Mouse (Mus musculus) heart, postnatal 0 days (tissue): Measurements from ENCODE around the gene Kcnk1. TPM values are rescaled to one million over a fixed set of nuclear protein-coding genes. Genes with fewer than 3 reads are reported as not detected.

Source experiments
- ATAC-seq: fragments of 200-750 bp; cut with Nextera tagmentation; 2 replicates; pipeline ENCODE4 v1.8.0; 2017; ENCODE audit warnings: low read depth, moderate number of reproducible peaks, moderate library complexity; ENCODE audit not compliant: insufficient read depth
- DNase-seq: peaks from one replicate; pipeline ENCODE4 v3.0.0-alpha.2; 2016; ENCODE audit warnings: low spot score
- H3K27ac ChIP-seq: fragments of 300-500 bp; sonication (generic); 2 replicates; pipeline ENCODE4 v1.5.1; 2014; ENCODE audit warnings: low read depth, mild to moderate bottlenecking
- H3K27me3 ChIP-seq: fragments of 300-500 bp; sonication (generic); 2 replicates; pipeline ENCODE4 v1.6.1; 2014; ENCODE audit warnings: low read length, mixed read lengths; ENCODE audit not compliant: control insufficient read depth, insufficient read depth
- H3K36me3 ChIP-seq: fragments of 300-500 bp; sonication (generic); replicated peaks from 2 replicates; pipeline ENCODE4 v1.6.1; 2014; ENCODE audit warnings: low read length, mixed read lengths; ENCODE audit not compliant: control insufficient read depth, insufficient read depth
- H3K4me1 ChIP-seq: fragments of 300-500 bp; sonication (generic); 2 replicates; pipeline ENCODE4 v1.6.1; 2014; ENCODE audit warnings: antibody characterized with exemption; ENCODE audit not compliant: control insufficient read depth, insufficient read depth
- H3K4me2 ChIP-seq: fragments of 300-500 bp; sonication (generic); 2 replicates; pipeline ENCODE4 v1.6.1; 2014; ENCODE audit warnings: low read depth, mild to moderate bottlenecking, low read length, moderate library complexity
- H3K4me3 ChIP-seq: fragments of 300-500 bp; sonication (generic); 2 replicates; pipeline ENCODE4 v1.5.1; 2014; ENCODE audit warnings: low read depth, low read length
- H3K9ac ChIP-seq: fragments of 300-500 bp; sonication (generic); replicated peaks from 2 replicates; pipeline ENCODE4 v1.6.1; 2014; ENCODE audit warnings: low read depth, low read length, mixed read lengths
- H3K9me3 ChIP-seq: fragments of 300-500 bp; sonication (generic); replicated peaks from 2 replicates; pipeline ENCODE4 v1.6.1; 2016; ENCODE audit warnings: low read length; ENCODE audit not compliant: control insufficient read depth
- CTCF ChIP-seq: IDR thresholded peaks from 2 replicates; pipeline ENCODE4 v1.5.1; 2016; ENCODE audit warnings: antibody characterized with exemption, control low read depth, low read depth
- EP300 ChIP-seq: IDR thresholded peaks from 2 replicates; pipeline ENCODE4 v1.6.1; 2016; ENCODE audit warnings: antibody characterized with exemption, low read depth
- WGBS: fragments of 180-500 bp; shearing (Covaris S2); extraction: QIAGEN DNeasy Blood & Tissue Kit; methylation state at CpG from one replicate; pipeline ENCODE4 v1.1.7; 2014; 5-methylcytosine and 5-hydroxymethylcytosine counted together
- polyA plus RNA-seq: library from polyadenylated mRNA; unstranded; fragments of >200 nt; fragmentation: Nextera tagmentation; extraction: Ambion mirVana; gene quantifications from 2 replicates; pipeline ENCODE4 v1.2.1, GENCODE M21; 2015
- total RNA-seq: library from RNA; depleted of rRNA; stranded (reverse); fragments of >200 nt; gene quantifications from 2 replicates; pipeline ENCODE4 v1.2.3, GENCODE M21; 2014; ENCODE audit warnings: low replicate concordance

Gene Kcnk1
- total and polyA plus RNA-seq, 2 experiments from 2014 or later = 0.55 to 10.5 TPM

GRCm38 (mm10) chr8:125971336-125971735, 23.6 kb upstream of the Kcnk1 start:
- 31% methylated on average over 3 of the region's 3 CpGs for WGBS
- ATAC-seq = no peak
- TF ChIP-seq EP300 = no peak
- no peak for TF ChIP-seq CTCF

GRCm38 (mm10) chr8:125975981-125976380, 19.0 kb upstream of the Kcnk1 start:
- ATAC-seq = no peak
- H3K4me3 ChIP-seq = no peak overlapping the region
- no peak overlapping the region for H3K9ac ChIP-seq
- TF ChIP-seq EP300 (no peak), CTCF (no peak)
- no peaks in the 10 kb centered on the region for H3K36me3 ChIP-seq
- no peak overlapping the region for H3K4me2 ChIP-seq
- 78% methylated on average over 4 of the region's 4 CpGs for WGBS
- DNase-seq = no peak
- H3K9me3 ChIP-seq = no peaks in the 10 kb centered on the region
- no peaks in the 10 kb centered on the region for H3K27me3 ChIP-seq
- H3K4me1 ChIP-seq = no peaks in the 10 kb centered on the region
- H3K27ac ChIP-seq = no peak overlapping the region

More at GRCm38 (mm10) chr8:125971336-125971735, 23.6 kb upstream of the Kcnk1 start:
- Histone ChIP-seq H3K27me3 (no peaks in the 10 kb centered on the region), H3K9ac (no peak overlapping the region), H3K4me3 (no peak overlapping the region), H3K27ac (no peak overlapping the region), H3K36me3 (no peaks in the 10 kb centered on the region), H3K4me2 (no peak overlapping the region), H3K4me1 (no peaks in the 10 kb centered on the region), H3K9me3 (no peaks in the 10 kb centered on the region; the same call in 1 of the 2 replicates)
- no peak for DNase-seq

GRCm38 (mm10) chr8:125980826-125981225, 14.1 kb upstream of the Kcnk1 start:
- Histone ChIP-seq H3K27me3 (no peaks in the 10 kb centered on the region), H3K27ac (no peak overlapping the region), H3K4me2 (no peak overlapping the region), H3K4me3 (no peak overlapping the region), H3K36me3 (no peaks in the 10 kb centered on the region), H3K9me3 (no peaks in the 10 kb centered on the region), H3K4me1 (no peaks in the 10 kb centered on the region), H3K9ac (no peak overlapping the region)
- WGBS = 11% methylated on average over 6 of the region's 6 CpGs
- no peak for DNase-seq
- no peak for TF ChIP-seq CTCF
- TF ChIP-seq EP300 = no peak
- ATAC-seq = no peak

GRCm38 (mm10) chr8:125983515-125983914, 11.5 kb upstream of the Kcnk1 start:
- ATAC-seq (no peak), DNase-seq (no peak)
- Histone ChIP-seq H3K4me3 (no peak overlapping the region), H3K4me1 (no peaks in the 10 kb centered on the region), H3K36me3 (no peaks in the 10 kb centered on the region), H3K9ac (no peak overlapping the region), H3K4me2 (no peak overlapping the region), H3K27me3 (no peaks in the 10 kb centered on the region), H3K27ac (no peak overlapping the region), H3K9me3 (no peaks in the 10 kb centered on the region)
- 46% methylated on average over 3 of the region's 3 CpGs for WGBS
- TF ChIP-seq EP300 = no peak
- TF ChIP-seq CTCF = no peak

- TF ChIP-seq EP300 (no peak), CTCF (no peak)
- Histone ChIP-seq H3K36me3 (no peaks in the 10 kb centered on the region), H3K27me3 (no peaks in the 10 kb centered on the region), H3K4me3 (no peak overlapping the region), H3K27ac (no peak overlapping the region), H3K9me3 (no peaks in the 10 kb centered on the region), H3K9ac (no peak overlapping the region), H3K4me1 (no peaks in the 10 kb centered on the region), H3K4me2 (no peak overlapping the region)
- DNase-seq = no peak
- ATAC-seq = no peak
- 83% methylated on average over 4 of the region's 4 CpGs for WGBS
Observed at GRCm38 (mm10) chr8:125984140-125984539, 10.8 kb upstream of the Kcnk1 start.

GRCm38 (mm10) chr8:125985364-125985763, 9.6 kb upstream of the Kcnk1 start:
- TF ChIP-seq CTCF (no peak), EP300 (no peak)
- H3K4me3 ChIP-seq = no peak overlapping the region
- ATAC-seq (no peak), DNase-seq (no peak)
- no peaks in the 10 kb centered on the region for H3K27me3 ChIP-seq
- no peak overlapping the region for H3K9ac ChIP-seq
- H3K4me2 ChIP-seq = no peak overlapping the region
- 95% methylated on average over 2 of the region's 2 CpGs for WGBS
- no peak overlapping the region for H3K27ac ChIP-seq
- no peaks in the 10 kb centered on the region for H3K4me1 ChIP-seq
- H3K36me3 ChIP-seq = no peaks in the 10 kb centered on the region
- no peaks in the 10 kb centered on the region for H3K9me3 ChIP-seq
